Mouse (Mus musculus): Measurements from ENCODE around the gene Sema3b.

DNA sequence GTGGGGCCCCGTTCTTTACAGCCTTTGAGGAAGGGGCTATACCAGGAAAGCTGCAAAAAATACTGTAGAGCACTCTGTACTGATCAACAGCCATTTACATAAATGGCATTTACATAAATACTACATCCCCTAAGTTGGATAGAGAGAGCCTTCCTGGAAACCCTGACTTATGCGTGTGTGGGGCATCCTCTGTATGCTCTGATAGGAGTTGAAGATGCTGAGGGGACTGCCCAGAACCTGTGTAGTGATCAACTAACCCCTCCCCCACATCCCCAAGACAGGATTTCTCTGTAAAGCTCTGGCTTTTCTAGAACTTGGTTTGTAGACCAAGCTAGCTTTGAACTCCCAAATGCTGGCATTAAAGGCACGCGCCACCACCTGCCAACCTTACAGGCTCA is 403 bp upstream of the Sema3b start:
- TF ChIP-seq CTCF (IDR thresholded peaks at IDR 0.05; ENCODE audit: borderline replicate concordance, insufficient read depth, low read length) (no peak), POLR2A (IDR thresholded peaks at IDR 0.05; ENCODE audit: low read depth, low read length) (no peak)
